Mouse (Mus musculus): ENCODE measurements at regions not wholly inside any gene's neighbourhood (a gene's known extent, or its start where the extent isn't known, plus 50 kb on each side); places are given as distances from the start of the nearest gene placed in this dataset.

DNA sequence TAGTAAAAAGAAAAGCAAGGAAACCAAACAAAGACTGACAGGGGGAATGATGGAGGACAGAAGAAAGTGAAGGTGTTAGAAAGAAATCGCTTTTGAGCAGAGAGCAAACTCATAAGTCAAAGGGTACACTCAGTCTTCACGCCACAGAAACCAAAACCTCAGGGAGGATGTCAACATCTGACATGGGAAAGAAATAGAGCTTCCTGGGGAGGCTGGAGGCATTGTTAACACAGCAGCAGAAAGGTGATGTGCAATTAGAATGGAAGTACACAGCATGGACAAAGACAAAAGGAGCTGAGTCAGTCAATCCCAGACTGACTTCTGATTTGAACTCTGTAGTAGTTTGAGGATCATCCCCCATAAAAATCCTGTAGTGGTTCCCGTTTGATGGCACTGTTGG, 261.2 kb upstream of the Clec14a start:
- no peaks in the 10 kb centered on the region for H3K9me3 ChIP-seq (replicated peaks; ENCODE audit: low read length)
- no peaks in the 10 kb centered on the region for H3K79me2 ChIP-seq (replicated peaks; ENCODE audit: control insufficient read depth, extremely low read depth, insufficient read depth, poor library complexity, severe bottlenecking)
- in situ Hi-C loops (cut with MboI; ENCODE audit: low pct_ligation_motif_present, low pct_unique_long_range_greater_than_20kb, low sequenced_read_pairs) (no loop called here), dilution Hi-C loops (cut with MboI; ENCODE audit: extremely low pct_ligation_motif_present, extremely low pct_unique_long_range_greater_than_20kb, low sequenced_read_pairs) (no loop called here)
- no peak overlapping the region for H3K9ac ChIP-seq (ENCODE audit: insufficient read depth, low read depth)
- H3K4me1 ChIP-seq (ENCODE audit: control insufficient read depth in 1 of 2, insufficient read depth in 2 of 2), result no peaks in the 10 kb centered on the region
- H3K4me2 ChIP-seq (ENCODE audit: insufficient read depth, low read depth, poor library complexity, severe bottlenecking), result no peak overlapping the region
- TF ChIP-seq TBP (conservative IDR thresholded peaks at IDR 0.05; ENCODE audit: low read depth, low read length) (no peak), GABPA (IDR thresholded peaks at IDR 0.05; ENCODE audit: insufficient replicate concordance, low read depth, low read length) (no peak), POLR2A (IDR thresholded peaks at IDR 0.05; ENCODE audit: low read depth, low read length) (no peak), CHD1 (IDR thresholded peaks at IDR 0.05; ENCODE audit: low read depth, low read length) (no peak), RAD21 (IDR thresholded peaks at IDR 0.05; ENCODE audit: low read depth, low read length) (no peak), SIN3A (IDR thresholded peaks at IDR 0.05; ENCODE audit: low read length) (no peak), ELF1 (IDR thresholded peaks at IDR 0.05; ENCODE audit: low read depth, low read length) (no peak), TCF12 (IDR thresholded peaks at IDR 0.05; ENCODE audit: low read depth, low read length) (no peak), POLR2AphosphoS2 (IDR thresholded peaks at IDR 0.05; ENCODE audit: low read depth, low read length) (no peak), EP300 (IDR thresholded peaks at IDR 0.05; ENCODE audit: low read length) (no peak), ZNF384 (IDR thresholded peaks at IDR 0.05; ENCODE audit: low read depth, low read length) (no peak), JUN (IDR thresholded peaks at IDR 0.05; ENCODE audit: insufficient read depth, low read depth, low read length) (no peak), ETS1 (conservative IDR thresholded peaks at IDR 0.05; ENCODE audit: low read depth, low read length) (no peak), E2F4 (IDR thresholded peaks at IDR 0.05; ENCODE audit: insufficient replicate concordance, low read depth, low read length) (no peak), JUND (conservative IDR thresholded peaks at IDR 0.05; ENCODE audit: low read depth, low read length) (no peak), USF1 (IDR thresholded peaks at IDR 0.05; ENCODE audit: low read depth, low read length) (no peak), HCFC1 (IDR thresholded peaks at IDR 0.05; ENCODE audit: low read depth, low read length) (no peak)
- no peaks in the 10 kb centered on the region for H3K27me3 ChIP-seq (replicated peaks)
- DNase-seq (ENCODE audit: extremely low read depth), result no peak
- no peak overlapping the region for H3K27ac ChIP-seq (ENCODE audit: insufficient read depth, low read depth)
- H3K36me3 ChIP-seq (replicated peaks in 1 of 2; ENCODE audit: control insufficient read depth in 1 of 2, insufficient read depth in 1 of 2, low read length in 1 of 2), result no peaks in the 10 kb centered on the region
- no peak overlapping the region for H3K4me3 ChIP-seq (replicated peaks in 1 of 3; ENCODE audit: low read depth in 2 of 3, low read length in 2 of 3, poor library complexity in 1 of 3)

DNA sequence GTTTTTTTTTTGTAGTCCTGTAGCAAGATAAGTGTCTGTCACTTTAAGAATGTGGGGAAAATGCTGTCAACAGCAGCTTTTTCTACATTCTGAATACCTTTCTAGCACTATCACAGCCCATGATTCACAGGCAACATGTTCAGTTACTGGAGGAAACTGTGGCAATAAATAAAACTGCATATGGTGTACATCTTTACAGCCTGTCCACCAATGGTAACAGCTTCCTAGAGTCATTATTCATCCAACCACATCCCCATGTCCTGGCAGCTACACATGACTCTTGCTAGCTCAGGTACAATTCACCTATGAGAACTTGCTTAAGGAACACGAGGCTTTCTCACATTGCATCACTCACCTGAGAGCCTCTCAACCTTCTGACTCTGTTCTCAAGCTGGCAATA, 247.7 kb upstream of the Clec14a start:
- no peak for DNase-seq (ENCODE audit: extremely low read depth)
- Histone ChIP-seq H3K4me1 (ENCODE audit: control insufficient read depth in 1 of 2, insufficient read depth in 2 of 2) (no peaks in the 10 kb centered on the region), H3K4me2 (ENCODE audit: insufficient read depth, low read depth, poor library complexity, severe bottlenecking) (no peak overlapping the region), H3K79me2 (replicated peaks; ENCODE audit: control insufficient read depth, extremely low read depth, insufficient read depth, poor library complexity, severe bottlenecking) (no peaks in the 10 kb centered on the region), H3K4me3 (replicated peaks in 1 of 3; ENCODE audit: low read depth in 2 of 3, low read length in 2 of 3, poor library complexity in 1 of 3) (no peak overlapping the region), H3K9me3 (replicated peaks; ENCODE audit: low read length) (no peaks in the 10 kb centered on the region), H3K27ac (ENCODE audit: insufficient read depth, low read depth) (no peak overlapping the region), H3K27me3 (replicated peaks) (no peaks in the 10 kb centered on the region), H3K9ac (ENCODE audit: insufficient read depth, low read depth) (no peak overlapping the region), H3K36me3 (replicated peaks in 1 of 2; ENCODE audit: control insufficient read depth in 1 of 2, insufficient read depth in 1 of 2, low read length in 1 of 2) (no peaks in the 10 kb centered on the region)
- in situ Hi-C loops (cut with MboI; ENCODE audit: low pct_ligation_motif_present, low pct_unique_long_range_greater_than_20kb, low sequenced_read_pairs), result no loop called here
- TF ChIP-seq CHD2 (IDR thresholded peaks at IDR 0.05; ENCODE audit: low read length) (no peak), TCF12 (IDR thresholded peaks at IDR 0.05; ENCODE audit: low read depth, low read length) (no peak), UBTF (IDR thresholded peaks at IDR 0.05; ENCODE audit: low read depth, low read length) (no peak), NRF1 (IDR thresholded peaks at IDR 0.05; ENCODE audit: low read depth, low read length) (no peak), CTCF (conservative IDR thresholded peaks at IDR 0.05 in 1 of 2, IDR thresholded peaks at IDR 0.05 in 1 of 2; ENCODE audit: low read depth in 2 of 2, low read length in 2 of 2) (no peak), USF2 (conservative IDR thresholded peaks at IDR 0.05; ENCODE audit: low read depth, low read length) (no peak), E2F4 (IDR thresholded peaks at IDR 0.05; ENCODE audit: insufficient replicate concordance, low read depth, low read length) (no peak), NELFE (IDR thresholded peaks at IDR 0.05; ENCODE audit: low read depth, low read length) (no peak), HCFC1 (IDR thresholded peaks at IDR 0.05; ENCODE audit: low read depth, low read length) (no peak), ZC3H11A (IDR thresholded peaks at IDR 0.05; ENCODE audit: low read depth, low read length) (no peak), ELF1 (IDR thresholded peaks at IDR 0.05; ENCODE audit: low read depth, low read length) (no peak), EP300 (IDR thresholded peaks at IDR 0.05; ENCODE audit: low read length) (no peak), GABPA (IDR thresholded peaks at IDR 0.05; ENCODE audit: insufficient replicate concordance, low read depth, low read length) (no peak), RCOR1 (conservative IDR thresholded peaks at IDR 0.05; ENCODE audit: low read depth, low read length) (no peak)
- dilution Hi-C loops (cut with MboI; ENCODE audit: extremely low pct_ligation_motif_present, extremely low pct_unique_long_range_greater_than_20kb, low sequenced_read_pairs), result no loop called here
